Mouse (Mus musculus): Measurements from ENCODE around the gene Card10.
A peak's percentile ranks its signal among the peaks of the same experiment; 100 is the strongest.
"Not testable (repeated sequence)": the region's sequence is repeated elsewhere in the genome, so short reads cannot be mapped to it uniquely, and the experiment has no call there.

The Card10 gene

GRCm38 (mm10) chr15:78802776-78803391, at the start of gene Card10:
Card10 (minus strand) TSS chr15:78803042.
- no peak for ATAC-seq (ENCODE audit: low TSS enrichment)

- peak; percentile 85 for ATAC-seq (ENCODE audit: low TSS enrichment)
These were observed 48.8 kb upstream of the Card10 start for GRCm38 (mm10) chr15:78851505-78852153.

DNA sequence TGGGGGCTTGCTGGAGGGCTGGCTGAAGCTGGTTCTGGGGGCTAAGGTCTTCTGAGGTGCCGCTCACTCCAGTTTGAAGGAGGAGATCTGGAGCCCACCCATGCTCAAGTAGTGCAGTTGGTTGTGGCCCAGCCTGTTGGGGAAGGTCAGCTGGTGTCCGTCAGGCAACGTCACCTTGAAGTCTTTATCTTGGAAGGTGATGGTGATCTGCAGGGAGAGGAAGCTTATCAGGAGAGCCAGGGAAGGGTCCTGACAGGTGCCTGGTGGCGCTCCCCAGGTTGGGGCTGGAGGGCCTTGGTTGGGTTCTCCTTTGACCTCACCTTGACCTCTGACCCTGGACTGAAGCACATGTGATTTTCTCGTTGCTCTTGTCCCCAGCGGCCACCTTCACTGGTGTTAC, 48.1 kb upstream of the Card10 start:
- ATAC-seq (ENCODE audit: low TSS enrichment), result no peak

GRCm38 (mm10) chr15:78850059-78850824, 47.4 kb upstream of the Card10 start:
- peak; percentile 32; the same call in 1 of the 2 replicates for ATAC-seq (ENCODE audit: low TSS enrichment)

DNA sequence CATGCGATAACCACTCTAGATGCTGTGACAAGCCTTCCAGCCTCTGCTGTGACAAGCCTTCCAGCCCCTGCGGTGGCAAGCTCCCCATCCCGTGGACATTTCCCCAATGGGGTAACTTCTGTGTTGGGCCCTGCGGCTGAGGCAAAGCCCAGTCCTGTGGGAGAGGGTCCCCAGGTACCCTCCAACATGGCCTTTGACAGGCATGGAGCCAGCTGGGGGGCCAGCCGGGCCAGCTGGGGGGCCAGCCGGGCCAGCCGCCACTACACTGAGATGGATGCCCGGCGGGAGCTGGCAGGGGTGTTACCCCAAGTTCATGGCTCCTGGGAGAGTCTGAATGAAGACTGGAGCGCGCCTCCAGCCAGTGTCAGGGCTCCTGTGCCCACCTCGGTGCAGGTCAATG, 46.6 kb upstream of the Card10 start:
- no peak for ATAC-seq (ENCODE audit: low TSS enrichment)

DNA sequence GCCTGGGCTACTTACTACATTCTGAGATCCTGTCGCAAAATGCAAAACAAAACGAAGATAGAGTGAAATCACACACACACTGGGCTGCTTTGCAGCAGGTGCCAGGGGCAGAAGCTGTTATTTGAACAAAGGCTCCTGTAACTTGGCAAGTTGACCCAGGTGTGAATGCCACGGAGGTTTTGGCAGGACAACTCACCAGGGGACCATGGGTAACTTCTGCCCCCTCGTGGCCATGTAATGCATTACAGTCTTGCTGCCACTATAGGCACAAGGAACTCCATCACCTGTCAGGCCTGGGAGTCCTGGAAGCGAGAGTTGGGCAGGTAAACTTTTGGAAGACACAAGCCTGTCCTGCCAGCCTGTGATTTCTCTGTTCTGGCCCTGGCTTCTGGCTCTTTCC, 45.6 kb upstream of the Card10 start:
- ATAC-seq (ENCODE audit: low TSS enrichment), result no peak

- ATAC-seq (ENCODE audit: low TSS enrichment), result not testable (repeated sequence)
These were observed 44.0 kb upstream of the Card10 start for GRCm38 (mm10) chr15:78846805-78847204.

- no peak for ATAC-seq (ENCODE audit: low TSS enrichment)
These were observed 43.5 kb upstream of the Card10 start for GRCm38 (mm10) chr15:78846352-78846751.

- no peak for ATAC-seq (ENCODE audit: low TSS enrichment)
These were observed 43.0 kb upstream of the Card10 start for GRCm38 (mm10) chr15:78845867-78846266.

DNA sequence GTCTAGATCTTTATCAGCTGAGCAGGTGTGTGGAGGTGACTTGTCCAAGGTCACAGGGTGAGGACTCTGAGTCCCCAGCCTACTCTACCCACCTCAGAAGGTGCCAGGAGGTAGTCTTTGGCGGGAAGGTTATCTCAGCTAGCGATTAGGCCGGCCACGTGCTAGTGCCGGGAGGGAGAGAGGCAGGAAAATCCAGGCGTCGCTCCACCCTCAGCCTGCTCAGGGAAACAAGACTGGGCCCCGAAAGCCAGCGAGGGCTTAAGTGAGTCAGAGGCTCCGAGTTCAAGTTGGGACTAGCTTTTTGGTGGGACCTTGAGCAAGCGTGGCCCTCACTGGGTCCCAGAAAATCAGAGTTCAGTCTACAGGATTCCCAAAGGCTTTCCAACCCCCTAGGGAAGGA, 42.5 kb upstream of the Card10 start:
- ATAC-seq (ENCODE audit: low TSS enrichment), result no peak

- no peak for ATAC-seq (ENCODE audit: low TSS enrichment)
These were observed 41.9 kb upstream of the Card10 start for GRCm38 (mm10) chr15:78844791-78845190.

GRCm38 (mm10) chr15:78843581-78844469, 41.0 kb upstream of the Card10 start:
- no peak for ATAC-seq (ENCODE audit: low TSS enrichment)

- peak; percentile 50 for ATAC-seq (ENCODE audit: low TSS enrichment)
These were observed 39.7 kb upstream of the Card10 start, which contains the start of gene Cdc42ep1 for GRCm38 (mm10) chr15:78842371-78843163. Cdc42ep1 (plus strand) TSS chr15:78842624.

DNA sequence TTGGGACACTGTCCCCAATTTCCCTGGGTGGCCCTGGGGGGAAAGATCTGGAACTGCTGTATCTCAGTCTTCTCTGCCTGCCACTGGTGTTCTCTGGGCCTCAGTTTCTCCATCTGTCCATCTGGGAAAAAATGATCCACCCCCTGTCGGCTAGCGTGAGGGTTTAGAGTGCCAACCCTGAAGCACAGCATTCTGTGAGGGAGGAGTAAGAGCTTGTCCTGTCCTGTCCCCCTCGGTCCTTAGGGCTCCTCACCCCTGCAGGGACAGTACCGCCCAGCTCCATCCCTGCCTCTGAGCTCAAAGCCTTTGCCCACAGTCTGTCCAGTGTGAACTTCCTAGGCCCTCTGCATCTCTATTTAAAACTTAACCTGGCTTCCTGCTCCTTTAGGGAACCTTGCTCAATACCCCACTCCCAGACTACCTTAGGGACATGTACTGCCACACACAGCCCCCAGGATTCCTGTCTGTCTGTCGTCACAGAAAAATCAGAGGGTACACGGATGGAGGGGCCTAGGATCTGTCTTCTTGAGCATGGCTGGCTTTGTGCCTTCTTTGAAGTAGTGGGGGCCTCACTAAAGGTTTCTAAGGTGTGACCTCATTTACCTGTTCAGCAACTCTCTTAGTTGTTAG, 38.4 kb upstream of the Card10 start:
- ATAC-seq (ENCODE audit: low TSS enrichment), result no peak

DNA sequence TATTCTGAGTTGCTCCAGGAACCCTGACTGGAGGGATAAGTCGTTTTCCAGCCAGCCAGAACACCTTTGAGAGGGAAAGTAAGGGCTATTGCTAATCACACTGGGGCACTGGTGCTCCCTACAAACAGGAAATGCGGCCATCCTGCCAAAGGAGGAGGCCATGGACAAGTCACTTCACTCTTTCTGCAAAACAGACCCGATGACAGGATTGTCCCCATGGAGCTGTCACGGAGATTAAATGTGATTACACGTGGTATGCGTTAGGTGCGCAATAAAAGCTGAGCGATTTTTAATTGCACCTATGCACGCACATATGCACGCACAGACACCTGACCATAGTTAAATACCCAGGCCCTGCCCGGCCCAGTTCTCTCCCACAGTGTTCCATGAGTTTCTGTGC, 37.9 kb upstream of the Card10 start:
- ATAC-seq (ENCODE audit: low TSS enrichment), result no peak

DNA sequence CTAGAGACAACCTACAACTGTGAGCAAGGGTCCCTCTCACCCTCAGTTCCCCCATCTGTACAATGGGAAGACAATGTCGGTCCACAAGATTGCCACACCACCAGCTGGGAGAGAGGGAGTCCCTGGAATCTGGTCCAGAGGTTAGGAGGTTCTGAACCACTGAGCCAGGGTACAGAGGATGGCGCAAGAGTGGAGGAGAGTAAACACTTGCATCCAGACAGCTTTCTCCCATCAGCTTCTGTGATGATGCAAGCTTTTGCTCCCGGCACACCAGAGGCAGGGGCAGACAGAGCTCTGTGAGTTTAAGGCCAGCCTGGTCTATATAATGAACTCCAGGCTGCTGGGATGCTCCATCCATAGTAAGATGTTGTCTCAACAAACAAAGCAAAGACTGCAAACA, 37.4 kb upstream of the Card10 start:
- no peak for ATAC-seq (ENCODE audit: low TSS enrichment)

DNA sequence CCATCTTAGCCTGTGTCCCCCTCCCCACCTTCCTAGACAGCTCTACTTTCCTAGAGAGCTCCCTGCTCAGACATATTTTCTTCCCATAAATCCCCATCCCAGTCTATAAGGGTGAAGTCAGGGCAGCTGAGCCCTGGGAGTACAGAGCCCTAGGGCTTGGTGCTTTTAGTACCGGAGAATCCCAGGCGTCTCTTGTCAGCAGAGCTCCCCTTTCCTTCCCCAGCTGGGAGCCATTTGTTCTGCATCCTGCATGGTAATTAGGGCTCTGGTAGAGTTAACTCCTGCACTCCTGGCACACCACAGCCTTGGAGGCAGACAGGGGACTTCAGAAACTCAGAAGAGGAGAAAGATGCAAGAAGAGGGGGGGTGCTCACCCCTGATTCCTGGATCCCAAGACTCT, 36.9 kb upstream of the Card10 start:
- ATAC-seq (ENCODE audit: low TSS enrichment), result no peak

GRCm38 (mm10) chr15:78836086-78836621, 33.3 kb upstream of the Card10 start:
- no peak for ATAC-seq (ENCODE audit: low TSS enrichment)

DNA sequence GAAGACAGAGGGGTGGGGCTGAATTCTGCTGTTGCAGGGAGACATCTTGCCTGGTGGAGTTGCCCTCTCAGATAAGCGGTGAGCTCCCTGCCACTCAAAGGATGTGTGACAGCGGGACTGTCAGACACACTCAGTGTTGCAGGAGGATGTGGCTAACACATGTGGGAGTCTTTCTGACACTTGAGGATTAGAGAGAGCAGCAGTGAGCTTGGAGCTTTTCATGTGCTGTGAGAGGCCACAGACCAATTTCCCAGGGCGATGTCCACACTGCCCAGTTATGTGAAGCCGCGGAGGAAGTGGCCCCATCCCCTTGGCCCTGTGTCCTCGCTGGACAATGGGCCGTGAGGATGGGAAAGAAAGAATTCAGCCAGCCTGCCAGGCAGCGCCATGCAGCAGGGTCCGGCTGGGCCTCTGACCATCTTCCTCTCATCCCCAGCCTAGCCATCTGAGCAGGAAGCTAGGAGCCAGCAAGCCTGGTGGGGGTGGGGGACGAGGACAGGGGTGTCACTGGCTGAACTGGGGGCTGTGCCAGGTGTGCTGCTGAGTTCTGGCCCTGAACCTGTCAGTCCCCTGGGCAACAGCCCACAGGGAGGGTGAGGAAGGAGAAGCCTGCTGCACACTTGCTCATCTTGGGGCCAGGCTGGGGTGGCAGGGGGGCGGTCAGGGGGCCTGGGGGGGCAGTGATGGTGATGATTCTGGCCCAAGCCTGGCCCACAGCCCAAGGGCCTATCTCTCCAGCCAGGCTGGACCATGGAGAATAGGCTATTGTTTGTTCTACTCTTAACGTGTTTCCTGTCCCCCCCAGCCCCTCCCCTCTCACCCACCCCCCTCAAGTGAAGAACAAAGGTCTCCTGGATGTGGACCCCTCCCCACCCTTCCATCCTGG, 32.6 kb upstream of the Card10 start:
- ATAC-seq (ENCODE audit: low TSS enrichment), result no peak

Measured in frontal cortex, adult (tissue).